Mouse (Mus musculus): ENCODE measurements around the gene Ccdc83. TPM values are rescaled to one million over a fixed set of nuclear protein-coding genes. Genes with fewer than 3 reads are reported as not detected.

Ccdc83 gene
- total RNA-seq, 1 experiment, result 0.31 TPM

DNA sequence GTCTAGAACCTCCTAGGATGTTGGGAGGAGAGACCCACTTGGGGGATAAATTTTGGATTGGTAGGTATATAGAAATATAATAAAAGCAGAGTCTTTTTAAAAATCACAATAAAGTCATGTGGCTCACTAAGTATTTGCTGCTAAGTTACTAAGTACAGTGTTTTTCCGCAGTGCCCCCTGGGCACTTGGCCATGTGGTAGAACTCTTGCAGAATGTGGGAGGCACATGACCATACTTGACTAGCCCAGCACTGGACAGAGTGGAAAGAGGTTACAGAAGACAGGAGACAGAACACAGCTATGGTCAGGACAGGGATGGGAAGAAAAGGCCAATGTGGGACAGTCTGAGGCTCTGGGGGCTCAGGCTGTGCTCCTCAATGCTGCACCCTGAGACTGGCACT is 41.4 kb upstream of the Ccdc83 start:
- TF ChIP-seq ZNF384 (IDR thresholded peaks at IDR 0.05; ENCODE audit: low read depth, low read length) (no peak), HCFC1 (IDR thresholded peaks at IDR 0.05; ENCODE audit: borderline replicate concordance, insufficient read depth, low read length) (no peak), CHD2 (IDR thresholded peaks at IDR 0.05; ENCODE audit: low read depth, low read length) (no peak), MAFK (IDR thresholded peaks at IDR 0.05; ENCODE audit: insufficient read depth, low read depth, low read length) (no peak), ZC3H11A (IDR thresholded peaks at IDR 0.05; ENCODE audit: borderline replicate concordance, low read depth, low read length) (no peak)
- Histone ChIP-seq H3K4me3 (ENCODE audit: insufficient read depth in 1 of 2, low read depth in 1 of 2, low read length in 2 of 2, poor library complexity in 1 of 2, severe bottlenecking in 1 of 2) (no peak overlapping the region), H3K36me3 (ENCODE audit: control insufficient read depth, insufficient read depth, low read length, poor library complexity, severe bottlenecking) (no peaks in the 10 kb centered on the region), H3K9ac (ENCODE audit: insufficient read depth, low read depth, low read length, poor library complexity, severe bottlenecking) (no peak overlapping the region), H3K27ac (ENCODE audit: insufficient read depth, low read depth, low read length, poor library complexity, severe bottlenecking) (no peak overlapping the region), H3K9me3 (ENCODE audit: control insufficient read depth, insufficient read depth, low read depth, low read length) (no peaks in the 10 kb centered on the region), H3K4me1 (ENCODE audit: control insufficient read depth in 2 of 2, insufficient read depth in 2 of 2, low read length in 2 of 2, poor library complexity in 1 of 2) (no peaks in the 10 kb centered on the region; a peak in 1 of 4 replicates)
- in situ Hi-C loops (cut with MboI; ENCODE audit: low sequenced_read_pairs in 2 of 2, unreplicated experiment in 2 of 2), result no loop called here
- DNase-seq (ENCODE audit: low read depth, low spot score), result no peak

DNA sequence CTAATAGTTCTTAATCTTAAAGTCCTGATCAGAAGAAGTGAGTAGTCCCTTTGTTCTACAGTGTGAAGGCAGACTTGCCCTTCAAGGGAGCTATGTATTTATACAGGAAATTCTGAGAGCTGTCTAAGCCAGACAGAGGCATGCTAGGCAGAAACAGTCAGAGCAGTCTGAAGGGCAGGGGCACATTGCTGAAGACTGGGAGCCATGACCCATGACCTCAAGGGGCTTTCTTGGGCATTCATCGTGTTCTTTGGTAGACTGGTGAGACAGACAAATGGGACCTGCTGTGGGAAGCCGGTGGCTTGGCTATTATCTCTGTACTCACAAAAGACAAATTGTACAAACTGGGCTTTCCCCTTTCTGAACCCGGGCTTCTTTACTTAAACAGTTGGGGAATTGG is 40.5 kb upstream of the Ccdc83 start:
- Histone ChIP-seq H3K9me3 (ENCODE audit: control insufficient read depth, insufficient read depth, low read depth, low read length) (no peaks in the 10 kb centered on the region), H3K4me1 (ENCODE audit: control insufficient read depth in 2 of 2, insufficient read depth in 2 of 2, low read length in 2 of 2, poor library complexity in 1 of 2) (no peaks in the 10 kb centered on the region; a peak in 1 of 4 replicates), H3K27ac (ENCODE audit: insufficient read depth, low read depth, low read length, poor library complexity, severe bottlenecking) (no peak overlapping the region), H3K4me3 (ENCODE audit: insufficient read depth in 1 of 2, low read depth in 1 of 2, low read length in 2 of 2, poor library complexity in 1 of 2, severe bottlenecking in 1 of 2) (no peak overlapping the region), H3K9ac (ENCODE audit: insufficient read depth, low read depth, low read length, poor library complexity, severe bottlenecking) (no peak overlapping the region), H3K36me3 (ENCODE audit: control insufficient read depth, insufficient read depth, low read length, poor library complexity, severe bottlenecking) (no peaks in the 10 kb centered on the region)
- TF ChIP-seq ZNF384 (IDR thresholded peaks at IDR 0.05; ENCODE audit: low read depth, low read length), result no peak
- no peak for TF ChIP-seq MAFK (IDR thresholded peaks at IDR 0.05; ENCODE audit: insufficient read depth, low read depth, low read length)
- no peak for TF ChIP-seq ZC3H11A (IDR thresholded peaks at IDR 0.05; ENCODE audit: borderline replicate concordance, low read depth, low read length)
- TF ChIP-seq HCFC1 (IDR thresholded peaks at IDR 0.05; ENCODE audit: borderline replicate concordance, insufficient read depth, low read length), result no peak
- TF ChIP-seq CHD2 (IDR thresholded peaks at IDR 0.05; ENCODE audit: low read depth, low read length), result no peak
- DNase-seq (ENCODE audit: low read depth, low spot score), result no peak
- in situ Hi-C loops (cut with MboI; ENCODE audit: low sequenced_read_pairs in 2 of 2, unreplicated experiment in 2 of 2), result no loop called here

DNA sequence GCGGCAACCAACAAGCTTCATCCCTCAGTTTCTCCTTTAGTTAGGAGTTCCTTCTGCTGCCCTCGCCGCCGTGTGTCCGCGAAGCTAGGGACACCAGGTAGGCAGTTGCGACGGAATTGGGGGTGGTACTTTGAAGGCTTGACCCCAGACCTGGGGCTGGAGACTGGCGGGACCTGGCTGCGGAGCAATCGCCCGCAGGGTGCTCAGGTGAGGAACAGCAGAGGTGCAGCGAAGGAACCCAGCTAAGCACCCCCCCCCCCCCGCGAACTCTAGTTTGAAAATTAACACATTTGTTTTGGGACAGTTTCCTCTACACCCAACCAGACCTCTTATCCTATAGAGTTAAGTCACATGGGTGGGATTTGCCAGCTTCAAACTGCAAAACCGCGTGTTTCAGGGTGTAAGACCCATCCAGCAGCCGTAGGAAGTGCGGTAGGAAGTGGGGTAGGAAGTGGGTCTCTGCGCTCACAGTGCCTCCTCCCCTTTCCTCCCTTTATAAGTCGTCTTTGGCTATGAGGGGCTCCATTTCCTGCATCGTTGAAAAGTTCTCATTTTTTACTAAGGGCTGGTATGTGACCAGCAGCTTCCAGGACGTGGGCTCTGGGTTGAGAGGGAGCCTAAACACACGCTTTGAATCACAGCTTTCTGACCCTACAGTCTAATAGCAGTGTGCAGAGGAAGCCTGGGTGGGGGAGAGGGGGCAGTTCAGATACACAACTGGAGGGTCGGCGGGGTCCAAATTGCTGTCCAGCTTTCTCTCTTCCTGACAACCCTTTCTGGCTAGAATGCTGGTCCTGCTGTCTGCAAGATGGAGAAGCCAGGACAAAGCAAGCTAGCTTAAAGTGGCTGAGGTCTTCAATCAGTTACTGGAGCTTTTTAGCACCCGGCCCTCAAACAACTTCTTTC is 37.3 kb upstream of the Ccdc83 start:
- Histone ChIP-seq H3K36me3 (ENCODE audit: control insufficient read depth, insufficient read depth, low read length, poor library complexity, severe bottlenecking) (no peaks in the 10 kb centered on the region), H3K9ac (ENCODE audit: insufficient read depth, low read depth, low read length, poor library complexity, severe bottlenecking) (peak overlapping the region; percentile 64; the same call in 1 of the 2 replicates), H3K4me1 (ENCODE audit: control insufficient read depth in 2 of 2, insufficient read depth in 2 of 2, low read length in 2 of 2, poor library complexity in 1 of 2) (no peaks in the 10 kb centered on the region; a peak in 1 of 4 replicates), H3K9me3 (ENCODE audit: control insufficient read depth, insufficient read depth, low read depth, low read length) (no peaks in the 10 kb centered on the region), H3K27ac (ENCODE audit: insufficient read depth, low read depth, low read length, poor library complexity, severe bottlenecking) (no peak overlapping the region), H3K4me3 (ENCODE audit: insufficient read depth in 1 of 2, low read depth in 1 of 2, low read length in 2 of 2, poor library complexity in 1 of 2, severe bottlenecking in 1 of 2) (peak overlapping the region; percentile 63 to 71)
- DNase-seq (ENCODE audit: low read depth, low spot score), result no peak
- in situ Hi-C loops (cut with MboI; ENCODE audit: low sequenced_read_pairs in 2 of 2, unreplicated experiment in 2 of 2), result no loop called here
- no peak for TF ChIP-seq CHD2 (IDR thresholded peaks at IDR 0.05; ENCODE audit: low read depth, low read length)
- TF ChIP-seq ZNF384 (IDR thresholded peaks at IDR 0.05; ENCODE audit: low read depth, low read length), result no peak
- no peak for TF ChIP-seq MAFK (IDR thresholded peaks at IDR 0.05; ENCODE audit: insufficient read depth, low read depth, low read length)
- TF ChIP-seq ZC3H11A (IDR thresholded peaks at IDR 0.05; ENCODE audit: borderline replicate concordance, low read depth, low read length), result no peak
- no peak for TF ChIP-seq HCFC1 (IDR thresholded peaks at IDR 0.05; ENCODE audit: borderline replicate concordance, insufficient read depth, low read length)

DNA sequence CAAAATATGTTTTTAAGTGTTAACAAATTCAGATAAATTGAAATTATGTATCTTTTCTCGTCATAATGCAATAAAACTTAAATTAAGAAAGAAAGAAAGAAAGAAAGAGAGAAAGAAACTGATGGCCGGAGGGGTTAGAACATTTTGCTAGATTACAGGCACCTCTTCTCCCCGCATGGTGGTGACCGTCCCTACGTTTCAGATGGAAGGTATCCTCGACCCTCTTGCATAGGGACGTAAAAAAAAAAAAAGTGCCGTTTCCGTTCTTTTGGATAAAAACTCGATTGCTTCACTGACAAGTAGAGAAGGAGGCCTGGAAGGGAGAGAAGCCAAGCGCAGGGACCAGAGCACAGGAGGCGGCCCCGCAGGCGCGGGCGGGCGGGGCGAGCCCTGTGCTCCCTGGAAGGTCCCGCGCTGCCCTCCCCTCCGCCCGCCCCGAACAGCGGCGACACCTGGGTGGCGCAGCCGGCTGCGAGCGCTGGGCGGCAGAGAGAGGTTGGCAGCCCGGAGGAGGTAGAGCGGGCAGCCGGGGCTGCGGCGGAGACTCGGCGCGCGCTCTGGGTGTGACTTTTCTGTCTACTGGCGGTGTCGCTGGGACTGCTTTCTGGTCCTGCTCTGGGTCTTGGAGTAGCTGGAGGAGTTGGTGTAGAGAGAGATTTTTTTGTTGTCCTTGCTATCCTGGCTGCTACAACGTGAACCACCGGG is 36.5 kb upstream of the Ccdc83 start, which contains the start of gene Sytl2:
Gene Sytl2, plus strand, starts transcription at position 311 of the 705 bp plus-strand sequence.
- no peak for TF ChIP-seq ZNF384 (IDR thresholded peaks at IDR 0.05; ENCODE audit: low read depth, low read length)
- DNase-seq (ENCODE audit: low read depth, low spot score), result peak; percentile 24
- Histone ChIP-seq H3K36me3 (ENCODE audit: control insufficient read depth, insufficient read depth, low read length, poor library complexity, severe bottlenecking) (no peaks in the 10 kb centered on the region), H3K27ac (ENCODE audit: insufficient read depth, low read depth, low read length, poor library complexity, severe bottlenecking) (no peak within 1 kb of the TSS), H3K4me1 (ENCODE audit: control insufficient read depth in 2 of 2, insufficient read depth in 2 of 2, low read length in 2 of 2, poor library complexity in 1 of 2) (no peaks in the 10 kb centered on the region; a peak in 1 of 4 replicates), H3K9me3 (ENCODE audit: control insufficient read depth, insufficient read depth, low read depth, low read length) (no peaks in the 10 kb centered on the region), H3K9ac (ENCODE audit: insufficient read depth, low read depth, low read length, poor library complexity, severe bottlenecking) (peak within 1 kb of the TSS; percentile 64), H3K4me3 (ENCODE audit: insufficient read depth in 1 of 2, low read depth in 1 of 2, low read length in 2 of 2, poor library complexity in 1 of 2, severe bottlenecking in 1 of 2) (peak within 1 kb of the TSS; percentile 63 to 71)
- in situ Hi-C loops (cut with MboI; ENCODE audit: low sequenced_read_pairs in 2 of 2, unreplicated experiment in 2 of 2), result no loop called here

All from ES-E14 (cell line).